Mouse (Mus musculus): ENCODE measurements around the gene Pgghg. TPM values are rescaled to one million over a fixed set of nuclear protein-coding genes. Genes with fewer than 3 reads are reported as not detected.
A peak's percentile ranks its signal among the peaks of the same experiment; 100 is the strongest.

Pgghg gene
- polyA plus RNA-seq, 1 experiment from 2014 or later = 21.6 TPM

GRCm38 (mm10) chr7:140908634-140909107 is 32.5 kb upstream of the Pgghg start:
- no peaks in the 10 kb centered on the region for H3K9me3 ChIP-seq
- ATAC-seq = peak; percentile 76
- H3K27me3 ChIP-seq (replicated peaks) = no peaks in the 10 kb centered on the region

GRCm38 (mm10) chr7:140912293-140912692 is 28.9 kb upstream of the Pgghg start:
- Histone ChIP-seq H3K4me1 (replicated peaks) (0 out of 2 replicates have a peak, but pooled peaks cover 7% of the 10 kb centered on the region), H3K9me3 (no peaks in the 10 kb centered on the region), H3K4me3 (replicated peaks) (no peak overlapping the region), H3K27me3 (replicated peaks) (no peaks in the 10 kb centered on the region), H3K36me3 (no peaks in the 10 kb centered on the region), H3K4me2 (replicated peaks) (0 out of 2 replicates have a peak overlapping the region, but pooled peaks have one; percentile 26), H3K27ac (peak overlapping the region; percentile 77), H3K9ac (no peak overlapping the region)
- 59% methylated on average over 3 of the region's 3 CpGs for WGBS
- ATAC-seq = no peak

More at GRCm38 (mm10) chr7:140908634-140909107, 32.5 kb upstream of the Pgghg start:
- H3K4me3 ChIP-seq (replicated peaks) = peak overlapping the region; percentile 34
- H3K36me3 ChIP-seq = no peaks in the 10 kb centered on the region
- H3K9ac ChIP-seq = peak overlapping the region; percentile 9
- 0 out of 2 replicates have a peak, but pooled peaks cover 7% of the 10 kb centered on the region for H3K4me1 ChIP-seq (replicated peaks)
- H3K4me2 ChIP-seq (replicated peaks) = peak overlapping the region; percentile 80
- 2% methylated on average over 19 of the region's 19 CpGs for WGBS
- peak overlapping the region; percentile 57; the same call in 1 of the 2 replicates for H3K27ac ChIP-seq

- Histone ChIP-seq H3K36me3 (no peaks in the 10 kb centered on the region), H3K27me3 (replicated peaks) (no peaks in the 10 kb centered on the region), H3K9me3 (no peaks in the 10 kb centered on the region), H3K9ac (no peak overlapping the region), H3K4me1 (replicated peaks) (0 out of 2 replicates have a peak, but pooled peaks cover 7% of the 10 kb centered on the region), H3K4me3 (replicated peaks) (no peak overlapping the region), H3K4me2 (replicated peaks) (peak overlapping the region; percentile 26; the same call in 1 of the 2 replicates), H3K27ac (peak overlapping the region; percentile 77)
- 46% methylated on average over 5 of the region's 5 CpGs for WGBS
- peak; percentile 91 for ATAC-seq
These were observed 28.2 kb upstream of the Pgghg start for GRCm38 (mm10) chr7:140912846-140913482.

- Histone ChIP-seq H3K9me3 (no peaks in the 10 kb centered on the region), H3K4me1 (replicated peaks) (0 out of 2 replicates have a peak, but pooled peaks cover 2% of the 10 kb centered on the region), H3K4me3 (replicated peaks) (no peak overlapping the region), H3K27me3 (replicated peaks) (no peaks in the 10 kb centered on the region), H3K27ac (peak overlapping the region; percentile 77), H3K36me3 (no peaks in the 10 kb centered on the region), H3K9ac (no peak overlapping the region), H3K4me2 (replicated peaks) (no peak overlapping the region)
- WGBS = 81% methylated on average over 8 of the region's 8 CpGs
- peak; percentile 24 for ATAC-seq
These were observed 27.0 kb upstream of the Pgghg start for GRCm38 (mm10) chr7:140914031-140914690.

- Histone ChIP-seq H3K4me2 (replicated peaks) (peak overlapping the region; percentile 12; the same call in 1 of the 2 replicates), H3K27ac (peak overlapping the region; percentile 69), H3K36me3 (no peaks in the 10 kb centered on the region), H3K9me3 (no peaks in the 10 kb centered on the region), H3K4me3 (replicated peaks) (no peak overlapping the region), H3K4me1 (replicated peaks) (peaks cover 14% of the 10 kb centered on the region), H3K27me3 (replicated peaks) (peaks cover 40% of the 10 kb centered on the region), H3K9ac (no peak overlapping the region)
- ATAC-seq = peak; percentile 50
- WGBS = 43% methylated on average over 4 of the region's 4 CpGs
These were observed 21.3 kb upstream of the Pgghg start for GRCm38 (mm10) chr7:140919911-140920310.

- WGBS = 59% methylated on average over 8 of the region's 8 CpGs
- Histone ChIP-seq H3K9me3 (no peaks in the 10 kb centered on the region), H3K9ac (peak within 1 kb of the TSS; percentile 35), H3K27me3 (replicated peaks) (peaks cover 40% of the 10 kb centered on the region), H3K4me2 (replicated peaks) (peak within 1 kb of the TSS; percentile 86), H3K27ac (peak within 1 kb of the TSS; percentile 69), H3K36me3 (no peaks in the 10 kb centered on the region), H3K4me1 (replicated peaks) (peaks cover 14% of the 10 kb centered on the region), H3K4me3 (replicated peaks) (peak within 1 kb of the TSS; percentile 39)
- peak; percentile 79 for ATAC-seq
These were observed 20.7 kb upstream of the Pgghg start, which contains the start of gene Nlrp6 for GRCm38 (mm10) chr7:140920418-140921029. Gene Nlrp6 (plus strand): TSS chr7:140920902.

- WGBS = 34% methylated on average over 22 of the region's 22 CpGs
- Histone ChIP-seq H3K9ac (peak overlapping the region; percentile 35), H3K27ac (peak overlapping the region; percentile 49; the same call in 1 of the 2 replicates)
These were observed 19.8 kb upstream of the Pgghg start for GRCm38 (mm10) chr7:140921225-140921975.

GRCm38 (mm10) chr7:140922398-140923069 is 18.7 kb upstream of the Pgghg start:
- H3K9me3 ChIP-seq = no peaks in the 10 kb centered on the region
- under 1% methylated on average over 49 of the region's 49 CpGs for WGBS
- peak overlapping the region; percentile 39 for H3K4me3 ChIP-seq (replicated peaks)
- peak overlapping the region; percentile 4 for H3K27ac ChIP-seq
- H3K9ac ChIP-seq = peak overlapping the region; percentile 35
- peak overlapping the region; percentile 86 for H3K4me2 ChIP-seq (replicated peaks)
- peaks cover under 1% of the 10 kb centered on the region; the same call in 1 of the 2 replicates for H3K36me3 ChIP-seq
- peaks cover 14% of the 10 kb centered on the region for H3K4me1 ChIP-seq (replicated peaks)
- peak; percentile 39 for ATAC-seq
- peaks cover 40% of the 10 kb centered on the region for H3K27me3 ChIP-seq (replicated peaks)

More at GRCm38 (mm10) chr7:140921225-140921975, 19.8 kb upstream of the Pgghg start:
- Histone ChIP-seq H3K4me1 (replicated peaks) (peaks cover 14% of the 10 kb centered on the region), H3K27me3 (replicated peaks) (peaks cover 40% of the 10 kb centered on the region), H3K4me2 (replicated peaks) (peak overlapping the region; percentile 86), H3K4me3 (replicated peaks) (peak overlapping the region; percentile 39), H3K36me3 (no peaks in the 10 kb centered on the region), H3K9me3 (no peaks in the 10 kb centered on the region)
- no peak for ATAC-seq

GRCm38 (mm10) chr7:140923070-140923775 is 18.0 kb upstream of the Pgghg start:
- 22% methylated on average over 30 of the region's 30 CpGs for WGBS
- Histone ChIP-seq H3K9me3 (no peaks in the 10 kb centered on the region), H3K4me1 (replicated peaks) (peaks cover 14% of the 10 kb centered on the region), H3K36me3 (peaks cover 5% of the 10 kb centered on the region; the same call in 1 of the 2 replicates), H3K9ac (peak overlapping the region; percentile 35), H3K4me3 (replicated peaks) (peak overlapping the region; percentile 39), H3K4me2 (replicated peaks) (peak overlapping the region; percentile 86), H3K27ac (peak overlapping the region; percentile 4), H3K27me3 (replicated peaks) (peaks cover 40% of the 10 kb centered on the region)
- ATAC-seq = no peak

GRCm38 (mm10) chr7:140927181-140927580 is 14.0 kb upstream of the Pgghg start:
- Histone ChIP-seq H3K4me1 (replicated peaks) (peaks cover 11% of the 10 kb centered on the region), H3K36me3 (peaks cover 13% of the 10 kb centered on the region), H3K9ac (no peak overlapping the region), H3K9me3 (no peaks in the 10 kb centered on the region; the same call in 1 of the 2 replicates), H3K27ac (no peak overlapping the region), H3K4me2 (replicated peaks) (no peak overlapping the region), H3K4me3 (replicated peaks) (no peak overlapping the region), H3K27me3 (replicated peaks) (peaks cover 23% of the 10 kb centered on the region)
- ATAC-seq = no peak
- 86% methylated on average over 6 of the region's 6 CpGs for WGBS

All from intestine, embryonic 15.5 days (tissue).